Mouse (Mus musculus): ENCODE measurements around the gene Tmem40. TPM values are rescaled to one million over a fixed set of nuclear protein-coding genes. Genes with fewer than 3 reads are reported as not detected.

Gene Tmem40
- polyA plus RNA-seq, 1 experiment, result 1.6 TPM

- no peak overlapping the region for H3K4me3 ChIP-seq (ENCODE audit: insufficient read depth, low read length)
- H3K27ac ChIP-seq (ENCODE audit: insufficient read depth, low read length), result no peak overlapping the region
- no peaks in the 10 kb centered on the region for H3K4me1 ChIP-seq (ENCODE audit: control insufficient read depth, insufficient read depth, low read length)
- TF ChIP-seq POLR2A (IDR thresholded peaks at IDR 0.05; ENCODE audit: low read depth, low read length) (no peak), CTCF (IDR thresholded peaks at IDR 0.05; ENCODE audit: borderline replicate concordance, insufficient read depth, low read length) (no peak)
Measured at GRCm38 (mm10) chr6:115695124-115695523, 67.1 kb downstream of the Tmem40 start.

GRCm38 (mm10) chr6:115694441-115694842 is 67.8 kb downstream of the Tmem40 start:
- Histone ChIP-seq H3K4me1 (ENCODE audit: control insufficient read depth, insufficient read depth, low read length) (no peaks in the 10 kb centered on the region), H3K4me3 (ENCODE audit: insufficient read depth, low read length) (no peak overlapping the region), H3K27ac (ENCODE audit: insufficient read depth, low read length) (no peak overlapping the region)
- TF ChIP-seq CTCF (IDR thresholded peaks at IDR 0.05; ENCODE audit: borderline replicate concordance, insufficient read depth, low read length) (no peak), POLR2A (IDR thresholded peaks at IDR 0.05; ENCODE audit: low read depth, low read length) (no peak)

GRCm38 (mm10) chr6:115692963-115693730 is 69.1 kb downstream of the Tmem40 start:
- Histone ChIP-seq H3K4me3 (ENCODE audit: insufficient read depth, low read length) (no peak overlapping the region), H3K4me1 (ENCODE audit: control insufficient read depth, insufficient read depth, low read length) (no peaks in the 10 kb centered on the region), H3K27ac (ENCODE audit: insufficient read depth, low read length) (no peak overlapping the region)
- TF ChIP-seq POLR2A (IDR thresholded peaks at IDR 0.05; ENCODE audit: low read depth, low read length) (no peak), CTCF (IDR thresholded peaks at IDR 0.05; ENCODE audit: borderline replicate concordance, insufficient read depth, low read length) (no peak)

GRCm38 (mm10) chr6:115692163-115692950 is 69.9 kb downstream of the Tmem40 start:
- H3K4me3 ChIP-seq (ENCODE audit: insufficient read depth, low read length), result no peak overlapping the region
- no peak for TF ChIP-seq POLR2A (IDR thresholded peaks at IDR 0.05; ENCODE audit: low read depth, low read length)
- H3K4me1 ChIP-seq (ENCODE audit: control insufficient read depth, insufficient read depth, low read length), result no peaks in the 10 kb centered on the region
- H3K27ac ChIP-seq (ENCODE audit: insufficient read depth, low read length), result no peak overlapping the region

- H3K4me3 ChIP-seq (ENCODE audit: insufficient read depth, low read length), result no peak overlapping the region
- TF ChIP-seq CTCF (IDR thresholded peaks at IDR 0.05; ENCODE audit: borderline replicate concordance, insufficient read depth, low read length) (no peak), POLR2A (IDR thresholded peaks at IDR 0.05; ENCODE audit: low read depth, low read length) (no peak)
- H3K4me1 ChIP-seq (ENCODE audit: control insufficient read depth, insufficient read depth, low read length), result no peaks in the 10 kb centered on the region
Measured at GRCm38 (mm10) chr6:115690105-115690504, 72.1 kb downstream of the Tmem40 start.

GRCm38 (mm10) chr6:115688589-115688988 is 73.6 kb downstream of the Tmem40 start:
- Histone ChIP-seq H3K4me3 (ENCODE audit: insufficient read depth, low read length) (no peak overlapping the region), H3K4me1 (ENCODE audit: control insufficient read depth, insufficient read depth, low read length) (no peaks in the 10 kb centered on the region), H3K27ac (ENCODE audit: insufficient read depth, low read length) (no peak overlapping the region)
- TF ChIP-seq CTCF (IDR thresholded peaks at IDR 0.05; ENCODE audit: borderline replicate concordance, insufficient read depth, low read length) (no peak), POLR2A (IDR thresholded peaks at IDR 0.05; ENCODE audit: low read depth, low read length) (no peak)

More at GRCm38 (mm10) chr6:115690105-115690504, 72.1 kb downstream of the Tmem40 start:
- no peak overlapping the region for H3K27ac ChIP-seq (ENCODE audit: insufficient read depth, low read length)

GRCm38 (mm10) chr6:115687753-115688152 is 74.5 kb downstream of the Tmem40 start:
- no peaks in the 10 kb centered on the region for H3K4me1 ChIP-seq (ENCODE audit: control insufficient read depth, insufficient read depth, low read length)
- no peak for TF ChIP-seq CTCF (IDR thresholded peaks at IDR 0.05; ENCODE audit: borderline replicate concordance, insufficient read depth, low read length)
- TF ChIP-seq POLR2A (IDR thresholded peaks at IDR 0.05; ENCODE audit: low read depth, low read length), result no peak
- H3K27ac ChIP-seq (ENCODE audit: insufficient read depth, low read length), result no peak overlapping the region
- H3K4me3 ChIP-seq (ENCODE audit: insufficient read depth, low read length), result no peak overlapping the region

- H3K4me3 ChIP-seq (ENCODE audit: insufficient read depth, low read length), result no peak overlapping the region
- no peak overlapping the region for H3K27ac ChIP-seq (ENCODE audit: insufficient read depth, low read length)
- TF ChIP-seq CTCF (IDR thresholded peaks at IDR 0.05; ENCODE audit: borderline replicate concordance, insufficient read depth, low read length) (no peak), POLR2A (IDR thresholded peaks at IDR 0.05; ENCODE audit: low read depth, low read length) (no peak)
- no peaks in the 10 kb centered on the region for H3K4me1 ChIP-seq (ENCODE audit: control insufficient read depth, insufficient read depth, low read length)
Measured at GRCm38 (mm10) chr6:115684851-115685646, 77.2 kb downstream of the Tmem40 start.

- no peak for TF ChIP-seq CTCF (IDR thresholded peaks at IDR 0.05; ENCODE audit: borderline replicate concordance, insufficient read depth, low read length)
- no peak for TF ChIP-seq POLR2A (IDR thresholded peaks at IDR 0.05; ENCODE audit: low read depth, low read length)
- no peak overlapping the region for H3K4me3 ChIP-seq (ENCODE audit: insufficient read depth, low read length)
Measured at GRCm38 (mm10) chr6:115684271-115684670, 77.9 kb downstream of the Tmem40 start.

More at GRCm38 (mm10) chr6:115684271-115684670, 77.9 kb downstream of the Tmem40 start:
- H3K27ac ChIP-seq (ENCODE audit: insufficient read depth, low read length), result no peak overlapping the region
- H3K4me1 ChIP-seq (ENCODE audit: control insufficient read depth, insufficient read depth, low read length), result no peaks in the 10 kb centered on the region
